Mouse (Mus musculus): ENCODE data around the gene Gga3.

DNA sequence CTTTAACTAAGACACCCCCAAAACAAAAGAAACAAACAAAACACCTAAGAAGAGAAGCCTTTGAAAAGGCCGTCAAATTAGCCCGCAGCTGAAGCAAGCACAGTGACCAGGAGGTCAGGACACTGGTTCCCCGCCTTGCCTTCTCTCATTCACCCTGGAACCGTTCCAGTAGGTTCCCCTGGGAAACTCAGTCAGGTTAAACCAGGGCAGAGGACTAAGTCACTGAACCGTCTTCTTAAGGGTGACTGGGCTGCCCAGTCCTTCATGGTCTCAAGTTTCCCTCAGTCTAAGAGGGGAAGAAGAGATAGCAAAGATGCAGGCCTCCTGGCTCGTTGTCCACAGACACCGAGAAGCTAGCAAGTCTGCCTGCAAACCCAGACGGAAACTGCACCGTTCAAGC lies 22.0 kb upstream of the Gga3 start:
- TF ChIP-seq GATA2 (IDR thresholded peaks at IDR 0.05; ENCODE audit: borderline replicate concordance, low read depth, low read length) (no peak), CTCF (IDR thresholded peaks at IDR 0.05; ENCODE audit: low read depth, low read length) (no peak), GATA1 (IDR thresholded peaks at IDR 0.05; ENCODE audit: borderline replicate concordance, low read length) (no peak), TAL1 (conservative IDR thresholded peaks at IDR 0.05; ENCODE audit: low read depth, low read length) (no peak)

All from G1E (cell line).